Mouse (Mus musculus): ENCODE data around the gene Gltp. TPM values are rescaled to one million over a fixed set of nuclear protein-coding genes. Genes with fewer than 3 reads are reported as not detected.

The Gltp gene
- polyA plus RNA-seq, 1 experiment from 2014 or later = 67.1 TPM

DNA sequence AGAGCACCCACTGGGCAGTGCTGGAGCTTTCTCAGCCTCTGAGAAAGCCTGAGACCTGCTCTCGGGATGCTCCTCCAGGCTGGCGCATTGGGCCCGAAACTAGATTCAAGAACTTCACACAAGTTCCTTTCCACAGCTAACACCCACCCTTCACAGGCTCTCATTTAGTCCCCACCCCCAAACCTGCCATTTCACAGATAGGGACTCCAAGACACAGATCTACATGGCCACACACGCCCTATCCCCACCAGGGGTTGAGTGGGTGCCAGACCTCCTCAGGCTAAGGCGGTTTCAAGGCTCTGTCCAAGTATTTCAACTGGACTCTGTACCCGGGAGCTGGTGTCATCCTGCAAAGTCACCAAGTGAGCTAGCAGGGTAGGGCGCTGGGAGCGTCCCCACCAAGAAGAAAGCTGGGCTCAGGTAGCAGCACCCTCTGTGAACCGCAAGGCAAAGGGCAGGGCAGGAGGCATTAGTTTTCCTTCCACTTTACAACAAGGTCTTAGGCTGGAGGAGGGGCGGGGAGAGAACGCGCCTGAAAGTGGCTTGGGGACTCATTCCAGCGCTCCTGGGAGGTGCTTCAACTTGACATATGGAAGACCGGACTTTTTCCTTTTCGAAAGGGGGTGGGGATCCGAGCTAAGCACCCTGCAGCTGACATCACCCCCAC is 951 bp downstream of the Gltp start:
- no peak for ATAC-seq (ENCODE audit: low FRiP score)
- no peaks in the 10 kb centered on the region for H3K27me3 ChIP-seq (ENCODE audit: control insufficient read depth, insufficient read depth, low read length)
- no peaks in the 10 kb centered on the region for H3K36me3 ChIP-seq (ENCODE audit: control insufficient read depth, insufficient read depth, low read length)
- no peak overlapping the region for H3K27ac ChIP-seq (ENCODE audit: low read depth, low read length)
- peak; percentile 93 for DNase-seq (ENCODE audit: low spot score, missing footprints)
- H3K4me2 ChIP-seq = peak overlapping the region; percentile 95
- H3K4me3 ChIP-seq (ENCODE audit: low read depth, low read length) = peak overlapping the region; percentile 67
- H3K4me1 ChIP-seq (ENCODE audit: control insufficient read depth, insufficient read depth, low read length) = peaks cover 13% of the 10 kb centered on the region
- H3K9ac ChIP-seq (ENCODE audit: low read length) = peak overlapping the region; percentile 90
- 20% methylated on average over 16 of the region's 16 CpGs for WGBS
- no peaks in the 10 kb centered on the region for H3K9me3 ChIP-seq (ENCODE audit: control insufficient read depth, low read length)

DNA sequence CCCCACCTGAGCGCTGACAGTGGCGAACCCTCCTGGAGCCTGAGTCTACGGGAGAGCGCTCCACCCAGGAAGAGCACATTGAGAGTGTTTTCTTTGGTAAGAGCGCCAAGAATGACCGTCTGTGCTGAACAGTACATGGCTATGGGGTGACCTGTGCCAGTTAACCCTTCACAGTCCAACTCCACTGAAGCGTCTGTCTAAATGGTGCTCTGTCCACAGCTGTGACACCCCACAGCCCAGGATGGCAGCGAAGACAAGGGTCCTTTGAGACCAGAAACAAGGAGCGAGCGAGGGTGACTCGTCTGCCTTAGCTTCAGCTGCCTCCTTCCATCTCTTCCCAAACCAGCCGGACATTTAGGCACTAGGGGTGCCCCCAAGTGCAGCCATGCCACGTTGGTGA is 2.1 kb downstream of the Gltp start:
- H3K9me3 ChIP-seq (ENCODE audit: control insufficient read depth, low read length) = no peaks in the 10 kb centered on the region
- 89% methylated on average over 13 of the region's 13 CpGs for WGBS

DNA sequence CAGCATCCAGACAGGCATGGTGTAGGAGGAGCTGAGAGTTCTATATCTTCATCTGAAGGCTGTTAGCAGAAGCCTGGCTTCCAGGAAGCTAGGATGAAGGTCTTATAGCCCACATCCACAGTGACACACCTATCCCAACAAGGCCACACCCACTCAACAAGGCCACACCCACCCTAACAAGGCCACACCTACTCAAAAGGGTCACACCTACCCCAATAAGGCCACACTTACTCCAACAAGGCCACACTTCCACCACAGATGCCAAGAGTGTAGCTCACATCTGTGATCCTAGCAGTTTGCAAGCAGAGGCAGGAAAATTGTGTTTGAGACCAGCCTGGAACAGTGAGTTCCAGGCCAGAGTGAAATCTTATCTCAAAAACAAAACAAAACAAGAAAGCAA is 2.9 kb downstream of the Gltp start:
- no peaks in the 10 kb centered on the region for H3K9me3 ChIP-seq (ENCODE audit: control insufficient read depth, low read length)
- H3K27me3 ChIP-seq (ENCODE audit: control insufficient read depth, insufficient read depth, low read length) = no peaks in the 10 kb centered on the region
- no peak overlapping the region for H3K27ac ChIP-seq (ENCODE audit: low read depth, low read length)
- no peak overlapping the region for H3K9ac ChIP-seq (ENCODE audit: low read length)
- no peak overlapping the region for H3K4me2 ChIP-seq
- ATAC-seq (ENCODE audit: low FRiP score) = no peak
- H3K36me3 ChIP-seq (ENCODE audit: control insufficient read depth, insufficient read depth, low read length) = no peaks in the 10 kb centered on the region
- H3K4me3 ChIP-seq (ENCODE audit: low read depth, low read length) = no peak overlapping the region
- H3K4me1 ChIP-seq (ENCODE audit: control insufficient read depth, insufficient read depth, low read length) = peaks cover 13% of the 10 kb centered on the region
- DNase-seq (ENCODE audit: low spot score, missing footprints) = no peak

More for the DNA sequence above, 2.1 kb downstream of the Gltp start:
- Histone ChIP-seq H3K27ac (ENCODE audit: low read depth, low read length) (no peak overlapping the region), H3K4me1 (ENCODE audit: control insufficient read depth, insufficient read depth, low read length) (peaks cover 13% of the 10 kb centered on the region), H3K9ac (ENCODE audit: low read length) (no peak overlapping the region; the same call in 1 of the 2 replicates), H3K36me3 (ENCODE audit: control insufficient read depth, insufficient read depth, low read length) (no peaks in the 10 kb centered on the region), H3K4me3 (ENCODE audit: low read depth, low read length) (no peak overlapping the region), H3K4me2 (no peak overlapping the region), H3K27me3 (ENCODE audit: control insufficient read depth, insufficient read depth, low read length) (no peaks in the 10 kb centered on the region)
- DNase-seq (ENCODE audit: low spot score, missing footprints) (no peak), ATAC-seq (ENCODE audit: low FRiP score) (no peak)

DNA sequence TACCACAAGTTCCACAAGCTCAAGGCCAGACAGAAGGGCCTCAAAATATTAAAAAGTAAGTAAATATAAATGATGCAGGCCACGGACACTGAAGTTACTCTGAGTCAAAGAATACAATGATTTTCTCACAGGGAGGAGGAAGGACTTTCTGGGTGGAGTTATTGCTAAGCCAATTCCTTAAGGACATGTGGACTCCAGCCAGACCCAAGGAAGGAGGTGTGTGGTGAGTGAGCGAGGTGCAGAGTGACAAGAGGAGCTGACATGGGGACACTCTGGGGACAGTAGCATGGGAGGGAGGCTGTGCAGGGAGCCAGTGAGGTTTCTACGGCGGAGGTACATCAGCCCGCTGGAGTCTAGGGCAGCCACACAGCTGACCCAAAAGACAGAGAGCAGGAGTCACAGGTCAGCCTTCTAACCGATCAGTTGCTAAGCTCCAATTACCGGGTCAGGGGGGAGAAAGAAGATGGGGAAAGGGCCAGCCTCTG is 4.0 kb downstream of the Gltp start:
- Histone ChIP-seq H3K36me3 (ENCODE audit: control insufficient read depth, insufficient read depth, low read length) (no peaks in the 10 kb centered on the region), H3K9ac (ENCODE audit: low read length) (no peak overlapping the region), H3K4me1 (ENCODE audit: control insufficient read depth, insufficient read depth, low read length) (peaks cover 13% of the 10 kb centered on the region), H3K4me2 (no peak overlapping the region), H3K27me3 (ENCODE audit: control insufficient read depth, insufficient read depth, low read length) (no peaks in the 10 kb centered on the region), H3K27ac (ENCODE audit: low read depth, low read length) (no peak overlapping the region), H3K9me3 (ENCODE audit: control insufficient read depth, low read length) (no peaks in the 10 kb centered on the region), H3K4me3 (ENCODE audit: low read depth, low read length) (no peak overlapping the region)
- ATAC-seq (ENCODE audit: low FRiP score) = no peak
- 70% methylated on average over 7 of the region's 7 CpGs for WGBS
- DNase-seq (ENCODE audit: low spot score, missing footprints) = no peak

DNA sequence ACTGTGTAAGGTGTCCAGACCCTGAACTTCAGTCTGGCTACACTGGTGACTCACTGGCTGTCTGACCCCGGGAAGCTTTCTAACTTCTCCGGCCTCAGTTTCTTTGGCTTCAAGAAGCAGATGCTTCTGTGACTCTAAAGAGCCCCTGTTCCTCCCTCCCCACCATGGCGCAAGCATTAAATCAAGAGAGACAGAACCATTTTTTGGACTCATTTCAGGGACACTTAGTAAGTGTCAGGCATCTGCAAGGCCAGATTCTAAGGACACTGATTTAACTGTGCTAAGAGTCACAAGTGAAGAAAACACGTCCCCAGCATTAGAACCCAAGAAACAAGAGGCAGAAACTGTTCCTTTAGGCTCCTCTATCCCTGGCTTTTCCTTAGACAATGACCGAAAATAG is 4.8 kb downstream of the Gltp start:
- ATAC-seq (ENCODE audit: low FRiP score) (no peak), DNase-seq (ENCODE audit: low spot score, missing footprints) (no peak)
- H3K27me3 ChIP-seq (ENCODE audit: control insufficient read depth, insufficient read depth, low read length) = no peaks in the 10 kb centered on the region
- peaks cover 8% of the 10 kb centered on the region for H3K4me1 ChIP-seq (ENCODE audit: control insufficient read depth, insufficient read depth, low read length)
- H3K4me2 ChIP-seq = no peak overlapping the region
- H3K27ac ChIP-seq (ENCODE audit: low read depth, low read length) = no peak overlapping the region
- WGBS = 93% methylated on average over 5 of the region's 5 CpGs
- H3K9me3 ChIP-seq (ENCODE audit: control insufficient read depth, low read length) = no peaks in the 10 kb centered on the region
- H3K36me3 ChIP-seq (ENCODE audit: control insufficient read depth, insufficient read depth, low read length) = no peaks in the 10 kb centered on the region
- no peak overlapping the region for H3K4me3 ChIP-seq (ENCODE audit: low read depth, low read length)
- no peak overlapping the region for H3K9ac ChIP-seq (ENCODE audit: low read length)

DNA sequence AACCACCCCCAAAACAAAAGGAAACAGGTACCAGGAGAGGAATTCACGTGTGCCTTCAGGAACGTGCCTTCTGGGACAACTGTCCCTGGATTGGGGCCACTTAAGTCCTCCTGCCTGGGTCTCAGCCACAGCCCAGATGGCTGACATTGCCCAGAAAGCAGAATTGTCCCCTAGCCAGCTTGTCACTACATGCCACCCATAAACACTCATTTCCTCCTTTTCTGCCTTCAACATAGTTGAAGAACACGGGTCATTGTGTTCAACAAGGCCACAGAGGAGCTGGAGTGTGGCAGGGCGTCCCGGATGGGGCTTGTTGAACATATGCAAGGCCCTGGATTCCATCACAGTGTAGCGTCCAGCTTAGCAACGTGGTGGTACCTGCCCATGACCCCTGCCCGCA is 9.1 kb downstream of the Gltp start:
- Histone ChIP-seq H3K4me1 (ENCODE audit: control insufficient read depth, insufficient read depth, low read length) (peaks cover 4% of the 10 kb centered on the region; the same call in 1 of the 2 replicates), H3K27ac (ENCODE audit: low read depth, low read length) (no peak overlapping the region), H3K4me2 (no peak overlapping the region), H3K27me3 (ENCODE audit: control insufficient read depth, insufficient read depth, low read length) (no peaks in the 10 kb centered on the region; the same call in 1 of the 2 replicates), H3K9ac (ENCODE audit: low read length) (no peak overlapping the region), H3K36me3 (ENCODE audit: control insufficient read depth, insufficient read depth, low read length) (0 out of 2 replicates have a peak, but pooled peaks cover 2% of the 10 kb centered on the region), H3K4me3 (ENCODE audit: low read depth, low read length) (no peak overlapping the region), H3K9me3 (ENCODE audit: control insufficient read depth, low read length) (no peaks in the 10 kb centered on the region)
- WGBS = 87% methylated on average over 8 of the region's 8 CpGs
- no peak for ATAC-seq (ENCODE audit: low FRiP score)
- DNase-seq (ENCODE audit: low spot score, missing footprints) = no peak

DNA sequence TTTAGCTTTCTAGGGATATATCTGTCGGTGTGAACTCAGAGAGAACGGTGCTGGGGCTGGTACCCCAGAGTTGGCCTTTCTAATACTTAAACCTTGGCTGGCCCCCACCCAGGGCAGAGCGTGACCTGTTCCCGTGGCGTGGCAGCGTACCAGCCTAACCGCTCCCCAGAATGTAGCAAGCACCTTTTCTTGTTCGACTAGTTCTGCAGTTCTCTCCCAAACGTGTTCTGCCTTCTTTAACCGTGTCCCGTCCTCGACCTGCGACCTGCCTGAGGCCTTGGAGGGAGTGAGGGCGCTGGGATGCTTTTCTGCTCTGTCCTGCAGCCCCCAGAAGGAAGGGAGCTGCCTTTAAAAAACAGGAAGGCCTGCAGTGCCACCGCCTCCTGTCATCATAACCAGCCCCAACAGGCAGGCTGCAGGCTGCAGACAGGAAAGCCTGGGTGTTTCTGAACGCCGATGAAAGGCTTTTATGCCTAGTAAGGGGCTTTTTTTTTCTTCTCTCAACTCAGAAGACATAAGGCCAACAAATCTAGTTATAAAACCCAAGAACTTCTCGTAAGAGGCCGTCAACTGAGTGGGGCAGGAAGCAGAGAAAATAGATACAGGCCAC is 10.0 kb downstream of the Gltp start:
- Histone ChIP-seq H3K27ac (ENCODE audit: low read depth, low read length) (no peak overlapping the region), H3K4me3 (ENCODE audit: low read depth, low read length) (no peak overlapping the region), H3K36me3 (ENCODE audit: control insufficient read depth, insufficient read depth, low read length) (0 out of 2 replicates have a peak, but pooled peaks cover 2% of the 10 kb centered on the region), H3K4me2 (no peak overlapping the region), H3K4me1 (ENCODE audit: control insufficient read depth, insufficient read depth, low read length) (peaks cover 4% of the 10 kb centered on the region; the same call in 1 of the 2 replicates), H3K27me3 (ENCODE audit: control insufficient read depth, insufficient read depth, low read length) (no peaks in the 10 kb centered on the region; the same call in 1 of the 2 replicates), H3K9ac (ENCODE audit: low read length) (no peak overlapping the region), H3K9me3 (ENCODE audit: control insufficient read depth, low read length) (no peaks in the 10 kb centered on the region)
- no peak for ATAC-seq (ENCODE audit: low FRiP score)
- no peak for DNase-seq (ENCODE audit: low spot score, missing footprints)
- 82% methylated on average over 19 of the region's 19 CpGs for WGBS

DNA sequence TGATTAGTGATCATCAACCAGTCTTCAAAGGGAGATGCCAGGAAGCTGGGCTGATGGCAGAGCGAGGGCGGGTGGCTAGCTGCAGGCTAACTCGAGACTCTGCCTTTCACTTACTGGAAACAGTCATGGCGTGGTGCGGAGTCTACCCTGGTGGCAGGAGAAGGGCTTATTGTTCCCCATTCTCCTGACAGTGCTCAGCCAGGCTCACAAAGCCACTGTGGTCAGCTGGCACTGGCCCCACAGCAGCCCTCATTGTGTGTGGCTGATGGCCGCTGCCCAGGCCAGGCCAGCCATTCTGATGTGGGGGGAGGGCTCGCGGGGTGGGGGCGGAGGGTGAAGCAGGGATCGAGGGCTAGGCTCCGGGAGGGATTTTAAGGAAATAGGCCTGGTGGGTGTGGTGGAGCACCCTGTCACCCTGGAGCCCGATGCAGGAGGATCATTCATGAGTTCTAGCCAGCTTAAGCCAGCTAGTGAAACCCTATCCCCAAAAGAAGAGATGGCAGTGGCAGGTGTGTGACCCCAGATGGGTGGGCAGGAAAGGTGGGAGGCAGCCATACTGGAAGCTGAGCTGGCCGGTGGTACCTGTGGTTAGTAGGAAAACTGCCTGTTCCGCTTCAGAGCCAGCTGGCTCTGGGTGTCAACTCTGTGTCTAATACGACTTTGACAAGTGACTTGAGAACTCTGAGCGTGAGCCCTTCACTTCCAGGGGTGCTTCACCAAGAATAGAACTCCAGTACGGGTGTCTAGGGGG is 10.8 kb downstream of the Gltp start:
- DNase-seq (ENCODE audit: low spot score, missing footprints) (no peak), ATAC-seq (ENCODE audit: low FRiP score) (no peak)
- H3K36me3 ChIP-seq (ENCODE audit: control insufficient read depth, insufficient read depth, low read length) = peaks cover 3% of the 10 kb centered on the region; the same call in 1 of the 2 replicates
- H3K4me1 ChIP-seq (ENCODE audit: control insufficient read depth, insufficient read depth, low read length) = peaks cover 4% of the 10 kb centered on the region; the same call in 1 of the 2 replicates
- H3K9ac ChIP-seq (ENCODE audit: low read length) = peak overlapping the region; percentile 20; the same call in 1 of the 2 replicates
- WGBS = 66% methylated on average over 17 of the region's 17 CpGs
- no peaks in the 10 kb centered on the region; the same call in 1 of the 2 replicates for H3K27me3 ChIP-seq (ENCODE audit: control insufficient read depth, insufficient read depth, low read length)
- no peaks in the 10 kb centered on the region for H3K9me3 ChIP-seq (ENCODE audit: control insufficient read depth, low read length)
- no peak overlapping the region for H3K4me2 ChIP-seq
- no peak overlapping the region for H3K4me3 ChIP-seq (ENCODE audit: low read depth, low read length)
- H3K27ac ChIP-seq (ENCODE audit: low read depth, low read length) = no peak overlapping the region

DNA sequence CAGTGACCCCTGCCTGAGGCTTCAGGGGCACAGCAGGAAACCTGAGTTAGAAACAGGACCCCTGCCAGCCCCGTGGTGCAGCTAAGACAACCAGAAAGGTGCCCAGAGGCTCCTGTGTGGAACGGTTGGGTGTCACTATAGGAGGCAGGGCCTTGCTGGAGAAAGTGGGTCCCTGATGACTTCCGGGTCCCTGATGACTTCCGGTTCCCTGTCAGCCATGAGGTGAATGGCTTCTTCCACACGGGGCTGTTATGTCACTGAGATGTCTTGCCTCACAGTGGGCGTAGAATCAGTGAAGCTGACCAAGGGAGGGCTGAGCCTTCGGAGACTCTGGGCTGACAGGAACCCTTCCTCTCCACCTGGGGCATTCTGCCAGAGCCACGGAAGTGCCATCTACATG is 16.2 kb downstream of the Gltp start:
- no peak overlapping the region for H3K4me2 ChIP-seq
- H3K9me3 ChIP-seq (ENCODE audit: control insufficient read depth, low read length) = no peaks in the 10 kb centered on the region
- peaks cover 4% of the 10 kb centered on the region; the same call in 1 of the 2 replicates for H3K36me3 ChIP-seq (ENCODE audit: control insufficient read depth, insufficient read depth, low read length)
- H3K4me3 ChIP-seq (ENCODE audit: low read depth, low read length) = no peak overlapping the region
- DNase-seq (ENCODE audit: low spot score, missing footprints) = no peak
- WGBS = 85% methylated on average over 8 of the region's 8 CpGs
- H3K27me3 ChIP-seq (ENCODE audit: control insufficient read depth, insufficient read depth, low read length) = no peaks in the 10 kb centered on the region; the same call in 1 of the 2 replicates
- no peak for ATAC-seq (ENCODE audit: low FRiP score)
- no peak overlapping the region for H3K27ac ChIP-seq (ENCODE audit: low read depth, low read length)
- H3K9ac ChIP-seq (ENCODE audit: low read length) = no peak overlapping the region
- 0 out of 2 replicates have a peak, but pooled peaks cover under 1% of the 10 kb centered on the region for H3K4me1 ChIP-seq (ENCODE audit: control insufficient read depth, insufficient read depth, low read length)
